Mouse (Mus musculus) lung, postnatal 0 days (tissue): ENCODE results near the gene Slc38a10.

Source experiments
- CTCF ChIP-seq: IDR thresholded peaks from 2 replicates; pipeline ENCODE4 v1.5.1; 2016; ENCODE audit warnings: antibody characterized with exemption, mild to moderate bottlenecking
- EP300 ChIP-seq: IDR thresholded peaks from 2 replicates; pipeline ENCODE4 v1.6.1; 2016; ENCODE audit warnings: antibody characterized with exemption, mild to moderate bottlenecking, control low read depth

- TF ChIP-seq CTCF (no peak), EP300 (no peak)
Observed at GRCm38 (mm10) chr11:120167921-120168356, 16.8 kb upstream of the Slc38a10 start.
